Mouse (Mus musculus): ENCODE results near the gene Atp13a1. TPM values are rescaled to one million over a fixed set of nuclear protein-coding genes. Genes with fewer than 3 reads are reported as not detected.
A peak's percentile ranks its signal among the peaks of the same experiment; 100 is the strongest.

Gene Atp13a1
- total and polyA plus RNA-seq, 3 experiments, result 36.6 to 53.3 (median 51.0) TPM

- in situ Hi-C loops (cut with MboI; ENCODE audit: low pct_ligation_motif_present, low pct_unique_long_range_greater_than_20kb, low sequenced_read_pairs), result no loop called here
- dilution Hi-C loops (cut with MboI; ENCODE audit: extremely low pct_ligation_motif_present, extremely low pct_unique_long_range_greater_than_20kb, low sequenced_read_pairs), result no loop called here
- H3K4me2 ChIP-seq (ENCODE audit: insufficient read depth, low read depth, poor library complexity, severe bottlenecking), result peak overlapping the region; percentile 64
- DNase-seq (ENCODE audit: extremely low read depth), result peak; percentile 50
- peaks cover 23 to 37% of the 10 kb centered on the region in 2 experiments for H3K4me1 ChIP-seq (ENCODE audit: control insufficient read depth in 1 of 2, insufficient read depth in 2 of 2)
- H3K79me2 ChIP-seq (replicated peaks; ENCODE audit: control insufficient read depth, extremely low read depth, insufficient read depth, poor library complexity, severe bottlenecking), result peaks cover 17% of the 10 kb centered on the region
- peak overlapping the region; percentile 96 for H3K9ac ChIP-seq (ENCODE audit: insufficient read depth, low read depth)
- peak overlapping the region; percentile 73 to 82 (median 80) for H3K4me3 ChIP-seq (replicated peaks in 1 of 3; ENCODE audit: low read depth in 2 of 3, low read length in 2 of 3, poor library complexity in 1 of 3)
- TF ChIP-seq ZKSCAN1 (IDR thresholded peaks at IDR 0.05; ENCODE audit: borderline replicate concordance, low read depth, low read length) (no peak), USF1 (IDR thresholded peaks at IDR 0.05; ENCODE audit: low read depth, low read length) (no peak), MYC (IDR thresholded peaks at IDR 0.05; ENCODE audit: low read depth, low read length) (peak; percentile 97), MXI1 (IDR thresholded peaks at IDR 0.05; ENCODE audit: low read depth, low read length) (peak; percentile 95), CHD2 (IDR thresholded peaks at IDR 0.05; ENCODE audit: low read length) (peak; percentile 69; the same call in 1 of the 2 replicates), TCF12 (IDR thresholded peaks at IDR 0.05; ENCODE audit: low read depth, low read length) (0 out of 2 replicates have a peak, but pooled peaks have one; percentile 10), BHLHE40 (IDR thresholded peaks at IDR 0.05; ENCODE audit: low read depth, low read length) (peak; percentile 46), SIN3A (IDR thresholded peaks at IDR 0.05; ENCODE audit: low read length) (peak; percentile 54; the same call in 1 of the 2 replicates), MAX (IDR thresholded peaks at IDR 0.05; ENCODE audit: low read length) (peak; percentile 95)
- peaks cover 5% of the 10 kb centered on the region for H3K9me3 ChIP-seq (replicated peaks; ENCODE audit: low read length)
- no peaks in the 10 kb centered on the region for H3K27me3 ChIP-seq (replicated peaks)
- peaks cover 68 to 85% of the 10 kb centered on the region in 2 experiments for H3K36me3 ChIP-seq (replicated peaks in 1 of 2; ENCODE audit: control insufficient read depth in 1 of 2, insufficient read depth in 1 of 2, low read length in 1 of 2)
- H3K27ac ChIP-seq (ENCODE audit: insufficient read depth, low read depth), result peak overlapping the region; percentile 16; the same call in 1 of the 2 replicates
Measured at GRCm38 (mm10) chr8:69808864-69809403, 18.0 kb downstream of the Atp13a1 start.

DNA sequence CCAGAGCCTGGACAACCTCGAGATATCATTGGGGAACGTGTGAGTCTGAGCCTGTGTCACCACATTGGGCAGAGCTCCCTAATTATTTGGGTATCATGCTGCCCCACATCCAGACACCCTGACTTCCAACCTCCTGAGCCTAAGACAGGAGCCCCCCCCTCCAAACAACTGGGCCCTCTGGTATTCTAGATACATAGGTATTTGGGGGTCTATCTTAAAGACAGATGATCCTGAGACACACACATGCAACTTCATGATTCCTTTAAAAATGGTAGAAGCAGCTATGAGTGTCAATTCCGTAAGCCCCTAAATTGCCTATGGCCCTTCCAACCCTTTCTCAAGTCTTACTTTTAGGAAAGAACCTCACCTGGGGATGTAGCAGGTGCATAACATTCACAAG is 18.9 kb downstream of the Atp13a1 start:
- Histone ChIP-seq H3K9me3 (replicated peaks; ENCODE audit: low read length) (peaks cover 13% of the 10 kb centered on the region), H3K4me2 (ENCODE audit: insufficient read depth, low read depth, poor library complexity, severe bottlenecking) (peak overlapping the region; percentile 64), H3K79me2 (replicated peaks; ENCODE audit: control insufficient read depth, extremely low read depth, insufficient read depth, poor library complexity, severe bottlenecking) (peaks cover 17% of the 10 kb centered on the region), H3K36me3 (replicated peaks in 1 of 2; ENCODE audit: control insufficient read depth in 1 of 2, insufficient read depth in 1 of 2, low read length in 1 of 2) (peaks cover 70 to 86% of the 10 kb centered on the region in 2 experiments), H3K27ac (ENCODE audit: insufficient read depth, low read depth) (no peak overlapping the region), H3K27me3 (replicated peaks) (no peaks in the 10 kb centered on the region), H3K4me3 (replicated peaks in 1 of 3; ENCODE audit: low read depth in 2 of 3, low read length in 2 of 3, poor library complexity in 1 of 3) (peak overlapping the region; percentile 32 to 55 (median 45)), H3K4me1 (ENCODE audit: control insufficient read depth in 1 of 2, insufficient read depth in 2 of 2) (peaks cover 23 to 37% of the 10 kb centered on the region in 2 experiments), H3K9ac (ENCODE audit: insufficient read depth, low read depth) (peak overlapping the region; percentile 96; the same call in 1 of the 2 replicates)
- dilution Hi-C loops (cut with MboI; ENCODE audit: extremely low pct_ligation_motif_present, extremely low pct_unique_long_range_greater_than_20kb, low sequenced_read_pairs) (no loop called here), in situ Hi-C loops (cut with MboI; ENCODE audit: low pct_ligation_motif_present, low pct_unique_long_range_greater_than_20kb, low sequenced_read_pairs) (no loop called here)
- no peak for DNase-seq (ENCODE audit: extremely low read depth)
- TF ChIP-seq JUN (IDR thresholded peaks at IDR 0.05; ENCODE audit: insufficient read depth, low read depth, low read length), result no peak
- no peak for TF ChIP-seq MAX (IDR thresholded peaks at IDR 0.05; ENCODE audit: low read length)
- TF ChIP-seq MAZ (IDR thresholded peaks at IDR 0.05; ENCODE audit: low read depth, low read length), result no peak
- TF ChIP-seq UBTF (IDR thresholded peaks at IDR 0.05; ENCODE audit: low read depth, low read length), result no peak

GRCm38 (mm10) chr8:69814881-69815280 is 23.9 kb downstream of the Atp13a1 start:
- Histone ChIP-seq H3K4me3 (replicated peaks in 1 of 3; ENCODE audit: low read depth in 2 of 3, low read length in 2 of 3, poor library complexity in 1 of 3) (no peak overlapping the region), H3K79me2 (replicated peaks; ENCODE audit: control insufficient read depth, extremely low read depth, insufficient read depth, poor library complexity, severe bottlenecking) (peaks cover 7% of the 10 kb centered on the region), H3K4me1 (ENCODE audit: control insufficient read depth in 1 of 2, insufficient read depth in 2 of 2) (peaks cover 0 to 9% of the 10 kb centered on the region in 2 experiments; a peak in 2 of 4 replicates), H3K27ac (ENCODE audit: insufficient read depth, low read depth) (no peak overlapping the region), H3K4me2 (ENCODE audit: insufficient read depth, low read depth, poor library complexity, severe bottlenecking) (no peak overlapping the region), H3K9ac (ENCODE audit: insufficient read depth, low read depth) (no peak overlapping the region), H3K27me3 (replicated peaks) (no peaks in the 10 kb centered on the region), H3K36me3 (replicated peaks in 1 of 2; ENCODE audit: control insufficient read depth in 1 of 2, insufficient read depth in 1 of 2, low read length in 1 of 2) (peaks cover 78 to 96% of the 10 kb centered on the region in 2 experiments), H3K9me3 (replicated peaks; ENCODE audit: low read length) (peaks cover 13% of the 10 kb centered on the region)
- in situ Hi-C loops (cut with MboI; ENCODE audit: low pct_ligation_motif_present, low pct_unique_long_range_greater_than_20kb, low sequenced_read_pairs), result no loop called here
- dilution Hi-C loops (cut with MboI; ENCODE audit: extremely low pct_ligation_motif_present, extremely low pct_unique_long_range_greater_than_20kb, low sequenced_read_pairs), result no loop called here
- DNase-seq (ENCODE audit: extremely low read depth), result no peak
- TF ChIP-seq NELFE (IDR thresholded peaks at IDR 0.05; ENCODE audit: low read depth, low read length), result no peak
- no peak for TF ChIP-seq BHLHE40 (IDR thresholded peaks at IDR 0.05; ENCODE audit: low read depth, low read length)
- no peak for TF ChIP-seq ZKSCAN1 (IDR thresholded peaks at IDR 0.05; ENCODE audit: borderline replicate concordance, low read depth, low read length)
- no peak for TF ChIP-seq JUN (IDR thresholded peaks at IDR 0.05; ENCODE audit: insufficient read depth, low read depth, low read length)
- TF ChIP-seq ZC3H11A (IDR thresholded peaks at IDR 0.05; ENCODE audit: low read depth, low read length), result no peak

Data from CH12.LX (cell line).